Mouse (Mus musculus): ENCODE results near the gene Golga2. TPM values are rescaled to one million over a fixed set of nuclear protein-coding genes. Genes with fewer than 3 reads are reported as not detected.

Gene Golga2
- polyA plus RNA-seq, 2 experiments, result 7.6 to 13.0 TPM

- 76% methylated on average over 5 of the region's 5 CpGs for WGBS (ENCODE audit: insufficient replicate concordance)
- no peak overlapping the region for H3K27ac ChIP-seq
- no peaks in the 10 kb centered on the region for H3K27me3 ChIP-seq (ENCODE audit: control insufficient read depth, insufficient read depth, low read length)
- peaks cover 6 to 7% of the 10 kb centered on the region in 2 experiments for H3K4me1 ChIP-seq (replicated peaks; ENCODE audit: control insufficient read depth in 2 of 2, insufficient read depth in 2 of 2, low read length in 1 of 2)
- no peaks in the 10 kb centered on the region for H3K9me3 ChIP-seq (ENCODE audit: control insufficient read depth, low read length)
- ATAC-seq (ENCODE audit: insufficient read depth) (no peak), DNase-seq (ENCODE audit: low read depth in 3 of 3, low spot score in 3 of 3) (no peak)
- H3K9ac ChIP-seq (replicated peaks), result no peak overlapping the region
- no peak for TF ChIP-seq CTCF (IDR thresholded peaks at IDR 0.05; ENCODE audit: low read depth)
- TF ChIP-seq EP300 (IDR thresholded peaks at IDR 0.05; ENCODE audit: low read depth), result no peak
- H3K36me3 ChIP-seq (replicated peaks; ENCODE audit: control insufficient read depth, insufficient read depth, low read depth), result peaks cover 21% of the 10 kb centered on the region
- no peak overlapping the region for H3K4me3 ChIP-seq (ENCODE audit: insufficient read depth in 1 of 2, low read depth in 2 of 2, low read length in 2 of 2)
- H3K4me2 ChIP-seq (ENCODE audit: low read depth), result no peak overlapping the region
Measured at GRCm38 (mm10) chr2:32254563-32254962, 32.6 kb upstream of the Golga2 start.

GRCm38 (mm10) chr2:32256273-32256672, 30.9 kb upstream of the Golga2 start:
- DNase-seq (ENCODE audit: low read depth in 3 of 3, low spot score in 3 of 3) (no peak), ATAC-seq (ENCODE audit: insufficient read depth) (no peak)

GRCm38 (mm10) chr2:32258887-32259533, 28.2 kb upstream of the Golga2 start:
- Histone ChIP-seq H3K4me2 (ENCODE audit: low read depth) (peak overlapping the region; percentile 70), H3K4me3 (ENCODE audit: insufficient read depth in 1 of 2, low read depth in 2 of 2, low read length in 2 of 2) (peak overlapping the region; percentile 62 to 97), H3K36me3 (replicated peaks; ENCODE audit: control insufficient read depth, insufficient read depth, low read depth) (peaks cover 17% of the 10 kb centered on the region), H3K4me1 (replicated peaks; ENCODE audit: control insufficient read depth in 2 of 2, insufficient read depth in 2 of 2, low read length in 1 of 2) (peaks cover 6 to 13% of the 10 kb centered on the region in 2 experiments), H3K27ac (no peak overlapping the region), H3K27me3 (ENCODE audit: control insufficient read depth, insufficient read depth, low read length) (no peaks in the 10 kb centered on the region), H3K9me3 (ENCODE audit: control insufficient read depth, low read length) (no peaks in the 10 kb centered on the region), H3K9ac (replicated peaks) (peak overlapping the region; percentile 90)
- TF ChIP-seq EP300 (IDR thresholded peaks at IDR 0.05; ENCODE audit: low read depth) (no peak), CTCF (IDR thresholded peaks at IDR 0.05; ENCODE audit: low read depth) (no peak)
- no peak for DNase-seq (ENCODE audit: low read depth in 3 of 3, low spot score in 3 of 3)
- 52% methylated on average over 6 of the region's 6 CpGs for WGBS (ENCODE audit: insufficient replicate concordance)
- ATAC-seq (ENCODE audit: insufficient read depth), result no peak

More at GRCm38 (mm10) chr2:32256273-32256672, 30.9 kb upstream of the Golga2 start:
- 78% methylated on average over 11 of the region's 11 CpGs for WGBS (ENCODE audit: insufficient replicate concordance)
- Histone ChIP-seq H3K4me1 (replicated peaks; ENCODE audit: control insufficient read depth in 2 of 2, insufficient read depth in 2 of 2, low read length in 1 of 2) (peaks cover 6 to 13% of the 10 kb centered on the region in 2 experiments), H3K4me3 (ENCODE audit: insufficient read depth in 1 of 2, low read depth in 2 of 2, low read length in 2 of 2) (no peak overlapping the region), H3K27ac (no peak overlapping the region), H3K4me2 (ENCODE audit: low read depth) (no peak overlapping the region), H3K9me3 (ENCODE audit: control insufficient read depth, low read length) (no peaks in the 10 kb centered on the region), H3K36me3 (replicated peaks; ENCODE audit: control insufficient read depth, insufficient read depth, low read depth) (peaks cover 17% of the 10 kb centered on the region), H3K9ac (replicated peaks) (no peak overlapping the region), H3K27me3 (ENCODE audit: control insufficient read depth, insufficient read depth, low read length) (no peaks in the 10 kb centered on the region)
- TF ChIP-seq EP300 (IDR thresholded peaks at IDR 0.05; ENCODE audit: low read depth), result no peak
- TF ChIP-seq CTCF (IDR thresholded peaks at IDR 0.05; ENCODE audit: low read depth), result no peak

DNA sequence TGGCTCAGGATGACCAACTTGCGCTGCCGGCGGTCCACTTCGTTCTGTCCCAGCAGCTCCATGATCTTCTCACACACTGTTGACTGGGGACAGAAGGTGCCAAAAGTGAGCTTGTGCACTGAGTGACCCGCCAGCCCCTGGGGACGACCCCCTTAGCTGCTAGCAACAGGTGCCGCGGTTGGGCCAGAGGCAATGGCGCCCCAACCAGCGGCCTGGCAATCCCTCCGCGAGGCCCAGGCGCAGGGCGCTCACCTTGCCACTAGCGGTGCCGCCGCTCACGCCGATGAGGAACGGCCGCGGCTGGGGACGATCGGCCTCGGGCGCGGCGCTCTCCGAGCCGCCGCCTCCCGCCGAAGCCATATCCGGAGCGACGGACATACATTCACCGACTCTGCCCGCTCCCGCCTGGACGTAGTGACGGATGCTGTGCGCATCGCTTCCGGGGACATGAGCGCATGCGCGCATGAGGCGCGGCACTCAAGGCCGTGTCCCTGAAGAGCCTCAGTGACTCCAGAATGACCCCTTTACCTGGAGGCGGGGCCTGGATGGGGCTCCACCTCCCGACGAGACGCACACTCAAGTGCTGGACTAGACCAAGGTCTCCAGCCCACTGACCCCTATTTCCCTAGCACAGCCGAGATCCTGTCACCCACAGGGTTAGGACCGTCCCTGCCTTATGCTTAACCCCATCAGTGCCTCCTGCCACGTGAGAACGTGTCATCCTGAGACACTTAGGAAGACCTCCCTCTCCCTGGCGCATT, 27.3 kb upstream of the Golga2 start, which contains the start of gene Uck1:
Gene Uck1, minus strand, starts transcription at position 503 of the 761 bp plus-strand sequence.
- peak; percentile 90 to 92 (median 91) for DNase-seq (ENCODE audit: low read depth in 3 of 3, low spot score in 3 of 3)
- H3K4me3 ChIP-seq (ENCODE audit: insufficient read depth in 1 of 2, low read depth in 2 of 2, low read length in 2 of 2), result peak within 1 kb of the TSS; percentile 62 to 97
- H3K4me2 ChIP-seq (ENCODE audit: low read depth), result peak within 1 kb of the TSS; percentile 70
- TF ChIP-seq CTCF (IDR thresholded peaks at IDR 0.05; ENCODE audit: low read depth), result 0 out of 2 replicates have a peak, but pooled peaks have one; percentile 17
- no peak for TF ChIP-seq EP300 (IDR thresholded peaks at IDR 0.05; ENCODE audit: low read depth)
- WGBS (ENCODE audit: insufficient replicate concordance), result under 1% methylated on average over 59 of the region's 59 CpGs
- H3K27me3 ChIP-seq (ENCODE audit: control insufficient read depth, insufficient read depth, low read length), result no peaks in the 10 kb centered on the region
- H3K4me1 ChIP-seq (replicated peaks; ENCODE audit: control insufficient read depth in 2 of 2, insufficient read depth in 2 of 2, low read length in 1 of 2), result peaks cover 6 to 13% of the 10 kb centered on the region in 2 experiments
- peak; percentile 96 for ATAC-seq (ENCODE audit: insufficient read depth)
- H3K36me3 ChIP-seq (replicated peaks; ENCODE audit: control insufficient read depth, insufficient read depth, low read depth), result peaks cover 12% of the 10 kb centered on the region
- peak within 1 kb of the TSS; percentile 58 for H3K27ac ChIP-seq
- H3K9ac ChIP-seq (replicated peaks), result peak within 1 kb of the TSS; percentile 90
- H3K9me3 ChIP-seq (ENCODE audit: control insufficient read depth, low read length), result no peaks in the 10 kb centered on the region

- Histone ChIP-seq H3K9me3 (ENCODE audit: control insufficient read depth, low read length) (no peaks in the 10 kb centered on the region), H3K27me3 (ENCODE audit: control insufficient read depth, insufficient read depth, low read length) (no peaks in the 10 kb centered on the region), H3K4me2 (ENCODE audit: low read depth) (peak overlapping the region; percentile 70), H3K4me1 (replicated peaks; ENCODE audit: control insufficient read depth in 2 of 2, insufficient read depth in 2 of 2, low read length in 1 of 2) (peaks cover 6 to 13% of the 10 kb centered on the region in 2 experiments), H3K9ac (replicated peaks) (0 out of 2 replicates have a peak overlapping the region, but pooled peaks have one; percentile 46), H3K27ac (peak overlapping the region; percentile 34; the same call in 1 of the 2 replicates), H3K4me3 (ENCODE audit: insufficient read depth in 1 of 2, low read depth in 2 of 2, low read length in 2 of 2) (peak overlapping the region in 1 of 2 experiments; percentile 97; a peak in 1 of 4 replicates), H3K36me3 (replicated peaks; ENCODE audit: control insufficient read depth, insufficient read depth, low read depth) (peaks cover 12% of the 10 kb centered on the region)
- whole genome bisulfite sequencing (ENCODE audit: insufficient replicate concordance), result 26% methylated on average over 4 of the region's 4 CpGs
- TF ChIP-seq EP300 (IDR thresholded peaks at IDR 0.05; ENCODE audit: low read depth) (no peak), CTCF (IDR thresholded peaks at IDR 0.05; ENCODE audit: low read depth) (peak; percentile 68)
- peak; percentile 58 to 72 (median 62) for DNase-seq (ENCODE audit: low read depth in 3 of 3, low spot score in 3 of 3)
- no peak for ATAC-seq (ENCODE audit: insufficient read depth)
Measured at GRCm38 (mm10) chr2:32260635-32261034, 26.5 kb upstream of the Golga2 start.

Data from liver, embryonic 14.5 days (tissue).